Mouse (Mus musculus): ENCODE results near the gene Gas2l1.

- TF ChIP-seq CTCF (IDR thresholded peaks at IDR 0.05; ENCODE audit: borderline replicate concordance, extremely low read depth, insufficient read depth, insufficient read length) (no peak), POLR2A (IDR thresholded peaks at IDR 0.05; ENCODE audit: borderline replicate concordance, extremely low read depth, insufficient read depth, insufficient read length, poor library complexity, severe bottlenecking) (no peak)
Observed at GRCm38 (mm10) chr11:5103986-5104509, 38.9 kb upstream of the Gas2l1 start.

Data from brain, embryonic 14.5 days (tissue).